Mouse (Mus musculus) kidney, adult 2 months (tissue): ENCODE measurements around the gene Slc44a3. TPM values are rescaled to one million over a fixed set of nuclear protein-coding genes. Genes with fewer than 3 reads are reported as not detected.

Experiments
- DNase-seq: peaks from one replicate; pipeline ENCODE4 v3.0.0; 2021
- H3K27ac ChIP-seq: fragments of 200-500 bp; 2 replicates; pipeline ENCODE4 v1.5.1; 2012; ENCODE audit warnings: low read depth, low read length, control low read depth, inconsistent platforms; ENCODE audit not compliant: insufficient read depth
- H3K27me3 ChIP-seq: fragments of 200-500 bp; replicated peaks from 2 replicates; pipeline ENCODE4 v1.6.1; 2012; ENCODE audit warnings: mild to moderate bottlenecking, moderate library complexity, low read length, inconsistent platforms; ENCODE audit not compliant: control insufficient read depth, insufficient read depth
- H3K36me3 ChIP-seq: fragments of 200-500 bp; 2 replicates; pipeline ENCODE4 v1.6.1; 2012; ENCODE audit warnings: mild to moderate bottlenecking, moderate library complexity, low read length, inconsistent platforms; ENCODE audit not compliant: control insufficient read depth, insufficient read depth
- H3K4me1 ChIP-seq: fragments of 200-500 bp; 2 replicates; pipeline ENCODE4 v1.6.1; 2011; ENCODE audit warnings: low read length; ENCODE audit not compliant: control insufficient read depth, insufficient read depth
- H3K4me3 ChIP-seq: fragments of 200-500 bp; 2 replicates; pipeline ENCODE4 v1.5.1; 2011; ENCODE audit warnings: mild to moderate bottlenecking, low read depth, low read length, control low read depth; ENCODE audit not compliant: insufficient read depth
- CTCF ChIP-seq: fragments of 200-500 bp; conservative IDR thresholded peaks from 2 replicates; pipeline ENCODE4 v1.5.1; 2011; ENCODE audit warnings: low read depth, mild to moderate bottlenecking, control low read depth, low read length, moderate library complexity, mixed read lengths; ENCODE audit not compliant: insufficient read depth, insufficient read length
- POLR2A ChIP-seq: fragments of 200-500 bp; IDR thresholded peaks from one replicate; pipeline ENCODE4 v1.6.1; 2011; ENCODE audit warnings: low read depth, low read length, control low read depth
- WGBS: fragments of 180-500 bp; shearing (Covaris S2); methylation state at CpG from one replicate; pipeline ENCODE4 v1.1.7; 2018; 5-methylcytosine and 5-hydroxymethylcytosine counted together
- polyA plus RNA-seq: library from polyadenylated mRNA; depleted of rRNA; stranded (reverse); fragments of >200 nt; gene quantifications from 2 replicates; pipeline ENCODE4 v1.2.3, GENCODE M21; 2012

The Slc44a3 gene
- polyA plus RNA-seq, 1 experiment: 11.4 TPM

GRCm38 (mm10) chr3:121537996-121538395 lies 5.8 kb upstream of the Slc44a3 start:
- Histone ChIP-seq H3K27me3 (no peaks in the 10 kb centered on the region), H3K4me1 (peaks cover 11% of the 10 kb centered on the region; the same call in 1 of the 2 replicates), H3K4me3 (no peak overlapping the region), H3K27ac (no peak overlapping the region), H3K36me3 (no peaks in the 10 kb centered on the region)
- TF ChIP-seq POLR2A (no peak), CTCF (no peak)
- peak; percentile 69 for DNase-seq
- 62% methylated on average over 3 of the region's 3 CpGs for WGBS

GRCm38 (mm10) chr3:121536803-121537202 lies 4.6 kb upstream of the Slc44a3 start:
- Histone ChIP-seq H3K4me1 (peaks cover 11% of the 10 kb centered on the region; the same call in 1 of the 2 replicates), H3K27ac (no peak overlapping the region), H3K4me3 (no peak overlapping the region), H3K36me3 (no peaks in the 10 kb centered on the region), H3K27me3 (no peaks in the 10 kb centered on the region)
- WGBS: 59% methylated on average over 9 of the region's 9 CpGs
- DNase-seq: no peak
- TF ChIP-seq POLR2A: no peak
- TF ChIP-seq CTCF: no peak

GRCm38 (mm10) chr3:121535813-121536504 lies 3.8 kb upstream of the Slc44a3 start:
- Histone ChIP-seq H3K4me1 (peaks cover 19% of the 10 kb centered on the region), H3K27ac (no peak overlapping the region), H3K36me3 (no peaks in the 10 kb centered on the region), H3K27me3 (no peaks in the 10 kb centered on the region), H3K4me3 (no peak overlapping the region)
- WGBS: 86% methylated on average over 3 of the region's 3 CpGs
- TF ChIP-seq POLR2A (no peak), CTCF (peak; percentile 82)
- DNase-seq: peak; percentile 39

- Histone ChIP-seq H3K27me3 (no peaks in the 10 kb centered on the region), H3K27ac (peak overlapping the region; percentile 0; the same call in 1 of the 2 replicates), H3K36me3 (no peaks in the 10 kb centered on the region), H3K4me1 (peaks cover 14% of the 10 kb centered on the region), H3K4me3 (peak overlapping the region; percentile 46)
- 51% methylated on average over 16 of the region's 16 CpGs for WGBS
- TF ChIP-seq POLR2A: no peak
- TF ChIP-seq CTCF: no peak
- peak; percentile 42 for DNase-seq
Measured at GRCm38 (mm10) chr3:121531370-121532148, 645 bp downstream of the Slc44a3 start.

GRCm38 (mm10) chr3:121530546-121531258 lies 1.5 kb downstream of the Slc44a3 start:
- TF ChIP-seq POLR2A (no peak), CTCF (no peak)
- WGBS: 42% methylated on average over 10 of the region's 10 CpGs
- Histone ChIP-seq H3K4me1 (peaks cover 14% of the 10 kb centered on the region), H3K27ac (peak overlapping the region; percentile 76), H3K4me3 (no peak overlapping the region), H3K36me3 (no peaks in the 10 kb centered on the region), H3K27me3 (no peaks in the 10 kb centered on the region)
- DNase-seq: peak; percentile 82

- H3K4me3 ChIP-seq: no peak overlapping the region
- no peaks in the 10 kb centered on the region for H3K27me3 ChIP-seq
- WGBS: 73% methylated on average over 17 of the region's 17 CpGs
- H3K27ac ChIP-seq: no peak overlapping the region
- peaks cover 10% of the 10 kb centered on the region for H3K4me1 ChIP-seq
- DNase-seq: no peak
- no peaks in the 10 kb centered on the region for H3K36me3 ChIP-seq
- TF ChIP-seq CTCF (no peak), POLR2A (no peak)
Measured at GRCm38 (mm10) chr3:121526096-121527093, 5.8 kb downstream of the Slc44a3 start.
